Mouse (Mus musculus): ENCODE measurements around the gene Gm8246.
"Not testable (repeated sequence)": the region's sequence is repeated elsewhere in the genome, so short reads cannot be mapped to it uniquely, and the experiment has no call there.

Gm8246 gene

DNA sequence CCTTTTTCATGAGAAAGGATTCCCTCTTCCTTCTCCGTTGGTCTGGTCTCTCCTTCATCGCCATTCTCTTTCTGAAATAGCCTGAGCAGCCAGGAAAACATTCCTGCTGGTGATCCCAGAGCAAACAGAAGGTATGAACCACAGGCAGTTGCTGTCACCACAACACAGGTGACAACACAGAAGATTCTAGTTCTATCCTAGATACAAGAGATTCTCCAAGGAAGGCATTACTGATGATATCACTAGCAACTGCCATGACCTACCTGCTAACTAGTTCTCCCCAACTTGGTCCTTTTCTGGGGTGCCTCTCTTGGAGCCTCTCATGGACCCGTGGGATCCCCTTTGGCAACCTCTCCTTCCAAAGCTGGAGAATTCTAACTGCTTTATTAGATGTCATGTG is at the start of gene Gm8246:
Gene Gm8246, minus strand, starts transcription at position 101 of the 400 bp plus-strand sequence.
- DNase-seq (ENCODE audit: low spot score) = not testable (repeated sequence)

DNA sequence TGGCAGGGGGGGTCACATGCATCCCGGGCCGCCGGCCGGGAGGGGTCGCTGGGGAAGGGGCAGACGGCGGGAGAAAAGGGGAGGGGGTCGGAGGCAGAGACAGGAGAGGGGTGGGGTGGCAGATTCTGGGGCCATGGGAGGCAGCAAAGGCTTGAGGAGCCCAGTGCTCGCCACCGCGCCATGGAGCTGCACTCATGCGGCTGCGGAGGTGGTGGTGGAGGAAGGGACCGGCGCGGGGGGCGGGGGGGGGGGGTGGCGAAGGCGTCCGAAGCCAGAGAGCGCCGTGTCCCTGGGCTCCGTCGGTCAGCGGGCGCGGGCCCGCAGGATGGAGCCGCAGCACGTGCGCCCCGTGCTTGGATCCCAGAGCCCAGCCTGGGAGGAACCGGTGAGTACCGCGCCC is 23.7 kb upstream of the Gm8246 start, which contains the start of gene Gm3488:
Gene Gm3488, plus strand, starts transcription at position 301 of the 400 bp plus-strand sequence.
- DNase-seq (ENCODE audit: low spot score) = not testable (repeated sequence)

DNA sequence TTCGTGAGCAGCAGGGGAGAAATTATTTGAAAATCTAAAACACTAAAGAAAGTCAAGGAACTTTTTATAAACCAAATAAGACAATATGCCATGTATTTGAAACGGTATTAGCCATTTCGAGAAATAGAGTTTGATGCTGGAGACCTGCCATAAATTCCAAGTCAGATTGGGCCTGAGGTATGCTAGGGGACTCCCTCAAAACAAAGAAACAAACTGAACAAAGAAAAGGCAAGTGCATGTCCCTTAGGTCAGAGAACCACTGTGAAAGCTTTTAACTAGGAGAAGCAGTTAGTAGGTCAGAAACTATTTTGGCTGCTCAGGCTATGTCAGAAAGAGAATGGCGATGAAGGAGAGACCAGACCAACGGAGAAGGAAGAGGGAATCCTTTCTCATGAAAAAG is 6.3 kb upstream of the Gm8246 start, which contains the start of gene Gm3187:
Gene Gm3187, plus strand, starts transcription at position 301 of the 400 bp plus-strand sequence.
- DNase-seq (ENCODE audit: low spot score) = not testable (repeated sequence)

DNA sequence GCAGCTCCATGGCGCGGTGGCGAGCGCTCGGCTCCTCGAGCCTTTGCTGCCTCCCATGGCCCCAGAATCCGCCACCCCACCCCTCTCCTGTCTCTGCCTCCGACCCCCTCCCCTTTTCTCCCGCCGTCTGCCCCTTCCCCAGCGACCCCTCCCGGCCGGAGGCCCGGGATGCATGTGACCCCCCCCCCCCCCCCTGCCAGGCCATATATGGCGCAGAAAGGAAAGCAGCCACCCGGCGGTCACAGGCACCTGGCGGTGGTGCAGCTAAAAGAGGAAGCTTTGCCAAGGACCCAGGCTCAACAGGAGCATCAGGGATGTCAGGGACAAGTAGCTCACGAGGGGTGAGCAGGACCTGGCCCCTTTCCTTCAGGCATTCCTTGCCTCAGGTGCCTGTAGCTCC is 17.2 kb downstream of the Gm8246 start:
- DNase-seq (ENCODE audit: low spot score) = not testable (repeated sequence)

DNA sequence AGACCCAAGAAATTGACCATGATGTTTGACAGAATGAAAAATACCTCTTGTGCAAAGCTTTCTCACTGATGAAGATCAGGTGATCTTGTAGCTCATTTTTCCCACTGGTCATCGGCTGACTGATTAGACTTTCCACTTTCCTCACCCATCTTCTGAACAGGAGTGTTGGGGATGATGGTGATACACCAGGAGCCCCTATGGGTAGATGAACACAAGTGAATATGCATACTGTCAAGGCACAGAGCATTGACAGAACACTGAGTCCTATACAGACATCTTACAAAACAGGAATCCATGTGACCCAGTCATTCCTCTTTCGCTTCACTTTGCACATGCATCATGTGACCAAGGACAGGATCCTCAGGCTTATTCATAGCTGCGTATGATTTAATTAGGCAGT is 22.3 kb downstream of the Gm8246 start, which contains the start of gene Gm3194:
Gene Gm3194, minus strand, starts transcription at position 101 of the 400 bp plus-strand sequence.
- not testable (repeated sequence) for DNase-seq (ENCODE audit: low spot score)
